Mouse (Mus musculus): ENCODE results near the gene Ranbp2. TPM values are rescaled to one million over a fixed set of nuclear protein-coding genes. Genes with fewer than 3 reads are reported as not detected.

Gene Ranbp2
- total and polyA plus RNA-seq, 2 experiments, result 2.3 to 40.5 TPM

GRCm38 (mm10) chr10:58540613-58541012 is 93.9 kb downstream of the Ranbp2 start:
- H3K4me3 ChIP-seq (ENCODE audit: insufficient read depth, low read depth, low read length), result no peak overlapping the region
- WGBS, result 77% methylated on average over 13 of the region's 13 CpGs

More at GRCm38 (mm10) chr10:58540613-58541012, 93.9 kb downstream of the Ranbp2 start:
- peaks cover 1% of the 10 kb centered on the region; the same call in 1 of the 2 replicates for H3K36me3 ChIP-seq (ENCODE audit: control insufficient read depth, insufficient read depth, low read length)
- H3K79me2 ChIP-seq (ENCODE audit: control insufficient read depth, insufficient read depth, low read length), result no peaks in the 10 kb centered on the region
- no peak for TF ChIP-seq POLR2A (IDR thresholded peaks at IDR 0.05; ENCODE audit: extremely low read depth, insufficient read depth, low read length)
- no peak for TF ChIP-seq CTCF (IDR thresholded peaks at IDR 0.05; ENCODE audit: low read depth, low read length)
- no peaks in the 10 kb centered on the region for H3K27me3 ChIP-seq (ENCODE audit: control insufficient read depth, insufficient read depth, low read length)
- no peak for DNase-seq (ENCODE audit: extremely low read depth, low read depth, low spot score)
- H3K4me1 ChIP-seq (ENCODE audit: control insufficient read depth, insufficient read depth, low read length), result no peaks in the 10 kb centered on the region
- no peak overlapping the region for H3K9ac ChIP-seq (ENCODE audit: low read depth, low read length)
- no peak overlapping the region for H3K27ac ChIP-seq (replicated peaks; ENCODE audit: insufficient read depth, low read depth, low read length)

Other genes starting within 250 kb of the Ranbp2 start
- not detected in 2 replicates for gene AW822073, start 222.0 kb upstream of the Ranbp2 start, total RNA-seq (2014; rRNA removed)
- not detected in 2 replicates for gene AW822073, start 222.0 kb upstream of the Ranbp2 start, polyA plus RNA-seq (2012; rRNA removed)
- not detected in 2 replicates for gene Duxf3, start 214.2 kb upstream of the Ranbp2 start, total RNA-seq (2014; rRNA removed)
- gene Duxf3, start 214.2 kb upstream of the Ranbp2 start, polyA plus RNA-seq (2012; rRNA removed), result not detected in 2 replicates
- gene Gm4981, start 210.2 kb upstream of the Ranbp2 start, total RNA-seq (2014; rRNA removed), result not detected in 2 replicates
- not detected in 2 replicates for gene Gm4981, start 210.2 kb upstream of the Ranbp2 start, polyA plus RNA-seq (2012; rRNA removed)
- 20.4 and 20.6 TPM in 2 replicates for gene Gcc2, start 191.4 kb upstream of the Ranbp2 start, total RNA-seq (2014; rRNA removed)
- 5.3 and 5.6 TPM in 2 replicates for gene Gcc2, start 191.4 kb upstream of the Ranbp2 start, polyA plus RNA-seq (2012; rRNA removed)
- 18.2 and 19.7 TPM in 2 replicates for gene Lims1, start 123.5 kb upstream of the Ranbp2 start, total RNA-seq (2014; rRNA removed)
- gene Lims1, start 123.5 kb upstream of the Ranbp2 start, polyA plus RNA-seq (2012; rRNA removed), result 2.7 and 5.5 TPM in 2 replicates
- gene Ccdc138, start 51.0 kb downstream of the Ranbp2 start, total RNA-seq (2014; rRNA removed), result 1.8 and 2.5 TPM in 2 replicates
- gene Ccdc138, start 51.0 kb downstream of the Ranbp2 start, polyA plus RNA-seq (2012; rRNA removed), result 0.31 and 0.54 TPM in 2 replicates
- under 0.01 TPM in 1 of 2 replicates, not detected in the other for gene Edar, start 228.7 kb downstream of the Ranbp2 start, total RNA-seq (2014; rRNA removed)
- gene Edar, start 228.7 kb downstream of the Ranbp2 start, polyA plus RNA-seq (2012; rRNA removed), result 0.05 TPM in 1 of 2 replicates, not detected in the other